Mouse (Mus musculus) CH12.LX (cell line): ENCODE measurements around the gene Mtch2. TPM values are rescaled to one million over a fixed set of nuclear protein-coding genes. Genes with fewer than 3 reads are reported as not detected.
"Not testable (repeated sequence)": the region's sequence is repeated elsewhere in the genome, so short reads cannot be mapped to it uniquely, and the experiment has no call there.

Experiments used
- DNase-seq: peaks from one replicate; pipeline ENCODE4 v3.0.0-alpha.2; 2013; ENCODE audit errors: extremely low read depth
- H3K27ac ChIP-seq: 2 replicates; pipeline ENCODE4 v1.5.1; 2012; ENCODE audit warnings: low read depth, mild to moderate bottlenecking, control low read depth, moderate library complexity; ENCODE audit not compliant: insufficient read depth
- H3K27me3 ChIP-seq: replicated peaks from 2 replicates; pipeline ENCODE3; 2012; ENCODE audit warnings: inconsistent platforms
- H3K36me3 ChIP-seq, 2 experiments: replicated peaks in 1 of 2; 2 replicates each; pipeline versions ENCODE3 to v1.6.1; 2012; ENCODE audit warnings: inconsistent platforms in 1 of 2, low read length in 1 of 2, mild to moderate bottlenecking in 1 of 2, mixed read lengths in 1 of 2, moderate library complexity in 1 of 2; ENCODE audit not compliant: control insufficient read depth in 1 of 2, insufficient read depth in 1 of 2
- H3K4me1 ChIP-seq, 2 experiments: 2 replicates each; pipeline ENCODE4 v1.6.1; 2012; ENCODE audit warnings: inconsistent platforms in 1 of 2, moderate library complexity in 1 of 2; ENCODE audit not compliant: insufficient read depth in 2 of 2, control insufficient read depth in 1 of 2
- H3K4me2 ChIP-seq: 2 replicates; pipeline ENCODE4 v1.6.1; 2012; ENCODE audit warnings: low read depth, mild to moderate bottlenecking, control low read depth; ENCODE audit not compliant: poor library complexity, insufficient read depth, severe bottlenecking
- H3K4me3 ChIP-seq, 3 experiments: fragments of 150-350 bp in 1 of 3; sonication (generic) in 1 of 3; replicated peaks in 1 of 3; 2 replicates each; pipeline versions ENCODE3 to v1.5.1; 2011 to 2012; ENCODE audit warnings: low read depth in 2 of 3, low read length in 2 of 3, mild to moderate bottlenecking in 2 of 3, moderate library complexity in 2 of 3, control low read depth in 1 of 3, improper control_type of control experiment in 1 of 3, inconsistent platforms in 1 of 3, mixed read lengths in 1 of 3; ENCODE audit not compliant: poor library complexity in 1 of 3
- H3K79me2 ChIP-seq: replicated peaks from 2 replicates; pipeline ENCODE4 v1.6.1; 2012; ENCODE audit warnings: mild to moderate bottlenecking, moderate library complexity; ENCODE audit not compliant: control insufficient read depth, poor library complexity, insufficient read depth, severe bottlenecking; ENCODE audit errors: extremely low read depth
- H3K9ac ChIP-seq: 2 replicates; pipeline ENCODE4 v1.6.1; 2012; ENCODE audit warnings: low read depth, mild to moderate bottlenecking, control low read depth, moderate library complexity; ENCODE audit not compliant: insufficient read depth
- H3K9me3 ChIP-seq: replicated peaks from 2 replicates; pipeline ENCODE3; 2012; ENCODE audit warnings: low read length, inconsistent platforms, mixed read lengths
- CHD2 ChIP-seq: IDR thresholded peaks from 2 replicates; pipeline ENCODE4 v1.6.1; 2011; ENCODE audit warnings: low read length, improper control_type of control experiment
- CTCF ChIP-seq, 2 experiments: IDR thresholded peaks in 1 of 2; conservative IDR thresholded peaks in 1 of 2; 2 replicates each; pipeline ENCODE4 v1.5.1; 2011 to 2012; ENCODE audit warnings: low read depth in 2 of 2, low read length in 2 of 2, improper control_type of control experiment in 1 of 2, inconsistent platforms in 1 of 2, mild to moderate bottlenecking in 1 of 2, moderate library complexity in 1 of 2
- EP300 ChIP-seq: IDR thresholded peaks from 2 replicates; pipeline ENCODE4 v1.6.1; 2011; ENCODE audit warnings: low read length, improper control_type of control experiment
- ETS1 ChIP-seq: conservative IDR thresholded peaks from 2 replicates; pipeline ENCODE4 v1.6.1; 2012; ENCODE audit warnings: low read depth, mild to moderate bottlenecking, inconsistent platforms, low read length, improper control_type of control experiment, moderate library complexity
- IRF4 ChIP-seq: IDR thresholded peaks from 2 replicates; pipeline ENCODE4 v1.6.1; 2014; ENCODE audit warnings: low read depth, mild to moderate bottlenecking, inconsistent platforms, low read length, improper control_type of control experiment
- JUN ChIP-seq: IDR thresholded peaks from 2 replicates; pipeline ENCODE4 v1.6.1; 2011; ENCODE audit warnings: low read depth, mild to moderate bottlenecking, low read length, improper control_type of control experiment, moderate library complexity; ENCODE audit not compliant: insufficient read depth
- JUND ChIP-seq: conservative IDR thresholded peaks from 2 replicates; pipeline ENCODE4 v1.6.1; 2011; ENCODE audit warnings: low read depth, low read length, improper control_type of control experiment
- MAFK ChIP-seq: IDR thresholded peaks from 2 replicates; pipeline ENCODE4 v1.6.1; 2011; ENCODE audit warnings: low read length, improper control_type of control experiment; ENCODE audit not compliant: insufficient replicate concordance
- MAX ChIP-seq: IDR thresholded peaks from 2 replicates; pipeline ENCODE4 v1.6.1; 2011; ENCODE audit warnings: low read length, improper control_type of control experiment
- MEF2A ChIP-seq: IDR thresholded peaks from 2 replicates; pipeline ENCODE4 v1.6.1; 2014; ENCODE audit warnings: low read depth, mild to moderate bottlenecking, inconsistent platforms, low read length, improper control_type of control experiment, borderline replicate concordance
- NELFE ChIP-seq: IDR thresholded peaks from 2 replicates; pipeline ENCODE4 v1.6.1; 2011; ENCODE audit warnings: low read depth, low read length, improper control_type of control experiment
- NRF1 ChIP-seq: IDR thresholded peaks from 2 replicates; pipeline ENCODE4 v1.6.1; 2014; ENCODE audit warnings: low read depth, mild to moderate bottlenecking, inconsistent platforms, low read length, improper control_type of control experiment, moderate library complexity
- POLR2AphosphoS2 ChIP-seq: IDR thresholded peaks from 2 replicates; pipeline ENCODE4 v1.6.1; 2011; ENCODE audit warnings: low read depth, low read length, improper control_type of control experiment
- RCOR1 ChIP-seq: conservative IDR thresholded peaks from 2 replicates; pipeline ENCODE4 v1.6.1; 2012; ENCODE audit warnings: low read depth, mild to moderate bottlenecking, inconsistent platforms, low read length, improper control_type of control experiment
- UBTF ChIP-seq: IDR thresholded peaks from 2 replicates; pipeline ENCODE4 v1.6.1; 2012; ENCODE audit warnings: low read depth, mild to moderate bottlenecking, inconsistent platforms, low read length, improper control_type of control experiment, moderate library complexity
- ZMIZ1 ChIP-seq: IDR thresholded peaks from 2 replicates; pipeline ENCODE4 v1.6.1; 2012; ENCODE audit warnings: low read depth, mild to moderate bottlenecking, inconsistent platforms, low read length, improper control_type of control experiment
- ZNF384 ChIP-seq: IDR thresholded peaks from 2 replicates; pipeline ENCODE4 v1.6.1; 2012; ENCODE audit warnings: low read depth, low read length, improper control_type of control experiment, inconsistent platforms
- dilution Hi-C: fragments of 300-500 bp; cut with MboI; formaldehyde crosslinking; loops from 2 replicates; pipeline ENCODE4 v1.14.3; 2020; ENCODE audit warnings: low sequenced_read_pairs; ENCODE audit not compliant: extremely low pct_unique_long_range_greater_than_20kb, extremely low pct_ligation_motif_present
- in situ Hi-C: fragments of 300-500 bp; cut with MboI; formaldehyde crosslinking; loops from 3 replicates; pipeline ENCODE4 v1.14.3; 2019; ENCODE audit warnings: low sequenced_read_pairs, low pct_ligation_motif_present, low pct_unique_long_range_greater_than_20kb, mixed read lengths
- polyA plus RNA-seq: library from polyadenylated mRNA; unstranded; fragments of >175 nt; gene quantifications from 2 replicates; pipeline ENCODE4 v1.2.1, GENCODE M21; 2012; ENCODE audit warnings: low read depth; ENCODE audit not compliant: insufficient read length
- total RNA-seq, 2 experiments: library from RNA; depleted of rRNA; stranded (reverse); fragments of 300-350 nt in 1 of 2; fragments of >200 nt in 1 of 2; gene quantifications; 2 replicates each; pipeline ENCODE4 v1.2.3; 2012 to 2014

Mtch2 gene
- total and polyA plus RNA-seq, 3 experiments = 70.0 to 162 (median 158) TPM

- H3K27ac ChIP-seq = not testable (repeated sequence)
These were observed 47.3 kb downstream of the Mtch2 start for GRCm38 (mm10) chr2:90894299-90894677.

GRCm38 (mm10) chr2:90903398-90903797, 56.4 kb downstream of the Mtch2 start:
- H3K4me3 ChIP-seq = peak overlapping the region; percentile 81 to 100 (median 95)
- H3K9me3 ChIP-seq = no peaks in the 10 kb centered on the region
- TF ChIP-seq POLR2AphosphoS2 (no peak; the same call in 1 of the 2 replicates), ZMIZ1 (no peak), MAFK (no peak), CTCF (conservative IDR thresholded peaks at IDR 0.05 in 1 of 2, IDR thresholded peaks at IDR 0.05 in 1 of 2; ENCODE audit: low read depth in 2 of 2, low read length in 2 of 2) (no peak), UBTF (no peak), JUN (no peak), MAX (no peak), NELFE (no peak), RCOR1 (no peak), CHD2 (no peak), NRF1 (no peak), MEF2A (no peak)
- H3K79me2 ChIP-seq = peaks cover 29% of the 10 kb centered on the region
- no peak for DNase-seq
- peaks cover 33 to 66% of the 10 kb centered on the region in 2 experiments for H3K36me3 ChIP-seq
- H3K4me1 ChIP-seq = peaks cover 9 to 36% of the 10 kb centered on the region in 2 experiments
- H3K27me3 ChIP-seq = no peaks in the 10 kb centered on the region
- peak overlapping the region; percentile 63 for H3K9ac ChIP-seq
- dilution Hi-C loops (no loop called here), in situ Hi-C loops (no loop called here)
- H3K4me2 ChIP-seq = peak overlapping the region; percentile 99
- no peak overlapping the region for H3K27ac ChIP-seq

More at GRCm38 (mm10) chr2:90894299-90894677, 47.3 kb downstream of the Mtch2 start:
- H3K27me3 ChIP-seq, H3K79me2 ChIP-seq, H3K4me1 ChIP-seq, H3K9me3 ChIP-seq, H3K4me3 ChIP-seq, H3K9ac ChIP-seq, H3K4me2 ChIP-seq, in situ Hi-C loops, dilution Hi-C loops: not testable (repeated sequence)
- peak; percentile 42 for TF ChIP-seq ETS1
- peak; percentile 59 for TF ChIP-seq ZNF384
- TF ChIP-seq IRF4 = peak; percentile 64; the same call in 1 of the 2 replicates
- TF ChIP-seq JUN = peak; percentile 47; the same call in 1 of the 2 replicates
- TF ChIP-seq EP300 = peak; percentile 65
- 0 out of 2 replicates have a peak, but pooled peaks have one; percentile 20 for TF ChIP-seq JUND
- peak; percentile 38 for DNase-seq
- H3K36me3 ChIP-seq = peaks cover 31 to 80% of the 10 kb centered on the region in 2 experiments
